In genomic region chr8:115143530-115144320, GRCm38 (mm10) we compare ENCODE assay signal across 14 mouse cellular contexts.
DNase-seq lines count a peak whose midpoint lies in the region; ATAC-seq lines count a peak whose summit lies in the region.
"Had no signal": no experiment of that assay in that cellular context is flagged by ENCODE, and none has a peak within 500 bp of the region (broad histone marks: within the 10 kb centered on the region; RNA-seq: fewer than 3 reads in every experiment).

No protein-coding gene starts in this region.

- H3K27me3 ChIP-seq in midbrain, embryonic 10.5 days (ENCODE audit: low read depth, poor library complexity, severe bottlenecking): peaks cover 94% of the 10 kb centered on the region
- H3K27me3 ChIP-seq in midbrain, embryonic 13.5 days: peaks cover 36% of the 10 kb centered on the region
- H3K27me3 ChIP-seq in embryonic facial prominence, embryonic 11.5 days (ENCODE audit: control insufficient read depth, insufficient read depth, low read length): no peaks in the 10 kb centered on the region
- H3K27me3 ChIP-seq in kidney, embryonic 14.5 days (ENCODE audit: control insufficient read depth, insufficient read depth, low read length): no peaks in the 10 kb centered on the region
- H3K27me3 ChIP-seq: neural tube, embryonic 12.5 days had no signal

- no peaks in the 10 kb centered on the region for H3K36me3 ChIP-seq in midbrain, embryonic 10.5 days
- H3K36me3 ChIP-seq in midbrain, embryonic 13.5 days: no peaks in the 10 kb centered on the region
- H3K36me3 ChIP-seq in embryonic facial prominence, embryonic 11.5 days (replicated peaks; ENCODE audit: control insufficient read depth, insufficient read depth, low read depth, low read length): no peaks in the 10 kb centered on the region
- no peaks in the 10 kb centered on the region for H3K36me3 ChIP-seq in kidney, embryonic 14.5 days (ENCODE audit: control insufficient read depth, insufficient read depth, low read length)
- H3K36me3 ChIP-seq: embryonic facial prominence, embryonic 13.5 days; hindbrain, embryonic 15.5 days; liver, embryonic 12.5 days; neural tube, embryonic 12.5 days had no signal

- H3K9ac ChIP-seq in midbrain, embryonic 13.5 days (replicated peaks): no peak overlapping the region
- no peak overlapping the region for H3K9ac ChIP-seq in embryonic facial prominence, embryonic 11.5 days (replicated peaks; ENCODE audit: low read length)
- no peak overlapping the region for H3K9ac ChIP-seq in kidney, embryonic 14.5 days (ENCODE audit: low read depth, low read length)
- H3K9ac ChIP-seq: embryonic facial prominence, embryonic 13.5 days; hindbrain, embryonic 15.5 days; liver, embryonic 12.5 days; neural tube, embryonic 12.5 days had no signal

- H3K4me2 ChIP-seq in midbrain, embryonic 13.5 days (replicated peaks): no peak overlapping the region
- no peak overlapping the region for H3K4me2 ChIP-seq in embryonic facial prominence, embryonic 11.5 days (ENCODE audit: low read depth, low read length)
- no peak overlapping the region for H3K4me2 ChIP-seq in kidney, embryonic 14.5 days (replicated peaks; ENCODE audit: low read depth, low read length)
- H3K4me2 ChIP-seq: embryonic facial prominence, embryonic 13.5 days; hindbrain, embryonic 15.5 days; liver, embryonic 12.5 days; neural tube, embryonic 12.5 days had no signal

- peaks cover 56% of the 10 kb centered on the region for H3K4me1 ChIP-seq in midbrain, embryonic 10.5 days
- peaks cover 40% of the 10 kb centered on the region for H3K4me1 ChIP-seq in midbrain, embryonic 13.5 days (replicated peaks)
- H3K4me1 ChIP-seq in embryonic facial prominence, embryonic 11.5 days (ENCODE audit: control insufficient read depth, insufficient read depth, low read length): peaks cover 8% of the 10 kb centered on the region; the same call in 1 of the 2 replicates
- peaks cover 18% of the 10 kb centered on the region for H3K4me1 ChIP-seq in kidney, embryonic 14.5 days (ENCODE audit: control insufficient read depth, insufficient read depth, low read length)

- DNase-seq in midbrain, embryonic 10.5 days (ENCODE audit: low spot score): peak; percentile 67
- no peak for DNase-seq in embryonic facial prominence, embryonic 11.5 days (ENCODE audit: low spot score)
- peak; percentile 69 for DNase-seq in mesoderm, embryonic 11.5 days (ENCODE audit: low read depth, low spot score)
- no peak for DNase-seq in cerebellum, adult 9-10 months
- no peak for DNase-seq in cerebellum, postnatal 14 days
- DNase-seq in ovary, postnatal 36 days (ENCODE audit: low spot score): no peak
- DNase-seq: cerebellum, adult 18-20 months; gastrocnemius, adult 2 months had no signal

- no peaks in the 10 kb centered on the region for H3K9me3 ChIP-seq in midbrain, embryonic 10.5 days (replicated peaks)
- no peaks in the 10 kb centered on the region for H3K9me3 ChIP-seq in midbrain, embryonic 13.5 days
- no peaks in the 10 kb centered on the region for H3K9me3 ChIP-seq in embryonic facial prominence, embryonic 11.5 days (replicated peaks; ENCODE audit: control insufficient read depth, low read length)
- H3K9me3 ChIP-seq in kidney, embryonic 14.5 days (ENCODE audit: control insufficient read depth, low read length): no peaks in the 10 kb centered on the region
- H3K9me3 ChIP-seq: embryonic facial prominence, embryonic 13.5 days; hindbrain, embryonic 15.5 days; liver, embryonic 12.5 days; neural tube, embryonic 12.5 days had no signal

- H3K4me3 ChIP-seq in midbrain, embryonic 10.5 days: no peak overlapping the region
- no peak overlapping the region for H3K4me3 ChIP-seq in midbrain, embryonic 13.5 days (replicated peaks)
- no peak overlapping the region for H3K4me3 ChIP-seq in embryonic facial prominence, embryonic 11.5 days (ENCODE audit: low read depth, low read length)
- H3K4me3 ChIP-seq in kidney, embryonic 14.5 days (ENCODE audit: low read length): no peak overlapping the region
- H3K4me3 ChIP-seq: embryonic facial prominence, embryonic 13.5 days; gastrocnemius, adult 2 months; hindbrain, embryonic 15.5 days; liver, embryonic 12.5 days; neural tube, embryonic 12.5 days had no signal

- ATAC-seq in midbrain, embryonic 13.5 days: no peak; the same call in 1 of the 2 replicates
- peak; percentile 24; the same call in 1 of the 2 replicates for ATAC-seq in embryonic facial prominence, embryonic 11.5 days (replicated peaks; ENCODE audit: insufficient number of reproducible peaks, low FRiP score, low TSS enrichment, low read depth)
- ATAC-seq in kidney, embryonic 14.5 days (ENCODE audit: low FRiP score, low TSS enrichment): peak; percentile 83
- ATAC-seq: liver, embryonic 12.5 days had no signal

- 24% methylated on average over 9 of the region's 9 CpGs for WGBS in midbrain, embryonic 10.5 days
- WGBS in midbrain, embryonic 13.5 days: 28% methylated on average over 9 of the region's 9 CpGs
- WGBS in embryonic facial prominence, embryonic 11.5 days: 23% methylated on average over 9 of the region's 9 CpGs
- WGBS in kidney, embryonic 14.5 days: 18% methylated on average over 9 of the region's 9 CpGs

- no peak overlapping the region; the same call in 1 of the 2 replicates for H3K27ac ChIP-seq in midbrain, embryonic 10.5 days (replicated peaks)
- H3K27ac ChIP-seq in midbrain, embryonic 13.5 days: no peak overlapping the region
- H3K27ac ChIP-seq in embryonic facial prominence, embryonic 11.5 days (replicated peaks; ENCODE audit: low read depth, low read length): no peak overlapping the region
- H3K27ac ChIP-seq in kidney, embryonic 14.5 days (ENCODE audit: low read depth, low read length): peak overlapping the region; percentile 8; the same call in 1 of the 2 replicates
- H3K27ac ChIP-seq: embryonic facial prominence, embryonic 13.5 days; gastrocnemius, adult 2 months; hindbrain, embryonic 15.5 days; liver, embryonic 12.5 days; neural tube, embryonic 12.5 days had no signal

Comparison
In these comparisons a context has a peak if more than half of its experiments do, and no peak if none do; other contexts are left out.
1. DNase-seq: peak in midbrain, embryonic 10.5 days (single experiment) and mesoderm, embryonic 11.5 days (single experiment); none in embryonic facial prominence, embryonic 11.5 days (single experiment), cerebellum, adult 9-10 months (single experiment), cerebellum, postnatal 14 days (0 of 2) and ovary, postnatal 36 days (single experiment).